Mouse (Mus musculus): ENCODE data around the gene Slc5a8. TPM values are rescaled to one million over a fixed set of nuclear protein-coding genes. Genes with fewer than 3 reads are reported as not detected.

The Slc5a8 gene
- polyA plus RNA-seq (2016; fragmentation: Nextera tagmentation; extraction: Ambion mirVana): 0.07 TPM in 1 of 2 replicates, not detected in the other

DNA sequence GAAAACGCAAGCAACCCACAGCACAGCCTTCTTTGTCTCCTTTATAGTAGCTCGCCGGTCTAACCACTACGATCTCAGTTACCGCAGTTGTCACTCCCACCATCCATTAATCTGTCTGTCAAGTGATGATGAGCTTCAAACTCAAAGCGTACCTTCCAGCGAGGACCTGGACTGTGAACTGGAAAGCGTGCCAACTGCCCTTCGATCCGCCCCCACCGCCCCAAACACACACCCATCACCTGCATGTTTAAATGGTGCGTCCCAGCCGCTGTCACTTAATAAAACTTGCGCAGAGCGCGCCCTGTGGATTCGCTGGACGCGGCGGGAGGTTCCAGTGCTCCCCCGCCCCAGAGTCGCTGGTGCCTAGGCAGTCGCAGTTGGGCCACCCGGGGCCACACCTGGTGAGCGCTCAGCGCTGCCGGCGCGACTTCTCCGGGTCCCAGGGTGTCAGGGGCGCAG is at the start of gene Slc5a8:
Gene Slc5a8, plus strand, starts transcription at position 361 of the 459 bp plus-strand sequence.
- H3K27ac ChIP-seq: no peak within 1 kb of the TSS
- peak within 1 kb of the TSS; percentile 26 for H3K4me2 ChIP-seq
- no peaks in the 10 kb centered on the region for H3K4me1 ChIP-seq
- H3K4me3 ChIP-seq: peak within 1 kb of the TSS; percentile 7; the same call in 1 of the 2 replicates
- ATAC-seq: no peak
- H3K27me3 ChIP-seq (replicated peaks): peaks cover 29% of the 10 kb centered on the region
- no peaks in the 10 kb centered on the region for H3K36me3 ChIP-seq
- no peaks in the 10 kb centered on the region for H3K9me3 ChIP-seq (replicated peaks)
- no peak within 1 kb of the TSS for H3K9ac ChIP-seq
- WGBS (ENCODE audit: insufficient replicate concordance): 6% methylated on average over 31 of the region's 31 CpGs

DNA sequence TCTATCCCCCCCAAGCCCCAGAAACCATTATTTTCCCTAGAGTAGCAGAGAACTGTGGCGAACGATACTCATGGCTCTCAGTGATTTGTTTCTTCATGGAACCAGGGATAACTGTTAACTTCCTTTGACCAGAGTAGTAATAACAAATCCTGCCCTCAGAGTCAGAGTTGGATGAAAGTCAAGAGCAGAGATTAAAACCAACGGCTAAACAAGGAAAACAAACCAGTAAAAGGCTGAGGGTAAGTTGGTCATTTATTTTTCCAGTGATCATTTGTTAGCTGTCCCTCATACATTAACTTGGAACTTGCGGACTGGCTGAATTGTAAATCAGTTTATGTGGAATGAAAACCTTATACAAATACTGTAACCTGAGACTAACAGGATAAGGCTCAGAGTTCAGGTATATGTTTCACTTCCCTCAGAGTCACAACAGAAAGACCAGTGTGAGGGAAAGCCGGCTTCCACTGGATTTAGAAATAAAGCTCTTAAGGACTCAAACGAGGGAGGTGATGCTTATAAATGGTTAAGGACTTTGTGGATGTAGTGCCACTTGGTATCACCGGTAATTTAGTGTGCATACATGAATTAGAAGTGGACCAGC is 36.8 kb upstream of the Slc5a8 start:
- Histone ChIP-seq H3K36me3 (no peaks in the 10 kb centered on the region), H3K9ac (no peak overlapping the region), H3K4me1 (no peaks in the 10 kb centered on the region), H3K9me3 (replicated peaks) (no peaks in the 10 kb centered on the region), H3K4me3 (no peak overlapping the region), H3K27ac (no peak overlapping the region), H3K27me3 (replicated peaks) (no peaks in the 10 kb centered on the region), H3K4me2 (no peak overlapping the region)
- ATAC-seq: no peak
- 66% methylated on average over 7 of the region's 7 CpGs for WGBS (ENCODE audit: insufficient replicate concordance)

DNA sequence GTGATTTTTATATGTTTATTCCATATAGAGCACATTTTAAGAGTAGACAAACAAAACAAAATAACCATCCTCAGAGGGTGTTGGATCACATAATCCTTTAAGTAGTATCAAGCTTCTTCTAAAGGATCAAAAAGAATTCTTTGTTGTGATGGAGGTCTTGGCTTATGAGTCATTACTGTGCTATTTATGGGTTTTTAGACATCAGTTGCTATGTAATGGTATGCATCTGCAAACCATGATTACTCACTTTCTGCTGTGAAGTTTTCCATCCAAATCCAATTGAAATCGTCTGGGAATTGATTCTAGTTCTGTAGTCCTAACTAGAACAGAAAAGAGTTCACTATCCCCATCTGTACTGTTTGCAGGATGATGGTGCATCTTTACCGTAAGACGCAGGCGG is 35.8 kb upstream of the Slc5a8 start:
- 78% methylated on average over 4 of the region's 4 CpGs for WGBS (ENCODE audit: insufficient replicate concordance)
- Histone ChIP-seq H3K27me3 (replicated peaks) (no peaks in the 10 kb centered on the region), H3K4me3 (no peak overlapping the region), H3K9ac (no peak overlapping the region), H3K27ac (no peak overlapping the region), H3K9me3 (replicated peaks) (no peaks in the 10 kb centered on the region), H3K4me2 (no peak overlapping the region), H3K4me1 (no peaks in the 10 kb centered on the region), H3K36me3 (no peaks in the 10 kb centered on the region)
- ATAC-seq: no peak

DNA sequence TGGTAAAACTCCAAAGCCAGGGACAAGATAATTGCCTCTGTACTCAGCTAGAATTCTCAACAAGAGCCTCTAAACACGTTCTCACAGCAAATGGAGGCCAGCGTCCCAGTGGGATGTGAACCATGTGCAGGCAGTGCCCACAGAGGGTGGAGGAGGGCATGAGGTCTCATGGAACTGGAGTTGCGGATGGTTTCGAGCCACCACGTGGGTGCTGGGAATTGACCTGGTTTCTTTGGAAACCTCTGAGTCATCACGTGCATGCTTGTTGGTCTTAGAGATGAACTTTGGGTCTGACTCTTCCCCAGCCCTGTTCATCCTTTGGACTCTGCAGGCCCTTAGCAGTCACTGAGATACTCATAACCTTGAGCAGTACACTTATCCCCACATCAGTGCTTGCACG is 32.5 kb upstream of the Slc5a8 start:
- Histone ChIP-seq H3K4me3 (no peak overlapping the region), H3K4me1 (no peaks in the 10 kb centered on the region), H3K9ac (no peak overlapping the region), H3K9me3 (replicated peaks) (no peaks in the 10 kb centered on the region), H3K27ac (no peak overlapping the region), H3K4me2 (no peak overlapping the region), H3K27me3 (replicated peaks) (no peaks in the 10 kb centered on the region), H3K36me3 (no peaks in the 10 kb centered on the region)
- 67% methylated on average over 7 of the region's 7 CpGs for WGBS (ENCODE audit: insufficient replicate concordance)
- ATAC-seq: no peak

DNA sequence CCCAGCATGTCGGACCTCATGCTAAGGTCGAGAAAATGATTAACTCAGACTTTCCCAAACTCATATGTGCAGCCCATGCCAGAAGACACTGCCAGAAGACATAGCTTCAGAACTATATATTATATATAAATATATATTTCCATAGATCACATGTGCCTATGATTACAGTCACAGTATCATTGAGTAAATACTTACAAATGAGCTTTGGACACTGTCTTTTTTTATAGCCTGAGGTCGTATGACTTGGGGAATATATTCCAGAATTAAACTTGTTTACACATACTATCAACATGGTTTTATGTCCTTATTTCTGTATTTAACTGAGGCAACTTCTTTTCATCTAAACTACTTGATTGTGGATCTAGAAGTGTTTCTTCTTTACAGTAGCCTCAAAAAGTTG is 24.9 kb upstream of the Slc5a8 start:
- Histone ChIP-seq H3K36me3 (no peaks in the 10 kb centered on the region), H3K9ac (no peak overlapping the region), H3K9me3 (replicated peaks) (no peaks in the 10 kb centered on the region), H3K4me2 (no peak overlapping the region), H3K27ac (no peak overlapping the region), H3K27me3 (replicated peaks) (no peaks in the 10 kb centered on the region), H3K4me3 (no peak overlapping the region), H3K4me1 (no peaks in the 10 kb centered on the region)
- ATAC-seq: no peak
- 60% methylated on average over 3 of the region's 3 CpGs for WGBS (ENCODE audit: insufficient replicate concordance)

DNA sequence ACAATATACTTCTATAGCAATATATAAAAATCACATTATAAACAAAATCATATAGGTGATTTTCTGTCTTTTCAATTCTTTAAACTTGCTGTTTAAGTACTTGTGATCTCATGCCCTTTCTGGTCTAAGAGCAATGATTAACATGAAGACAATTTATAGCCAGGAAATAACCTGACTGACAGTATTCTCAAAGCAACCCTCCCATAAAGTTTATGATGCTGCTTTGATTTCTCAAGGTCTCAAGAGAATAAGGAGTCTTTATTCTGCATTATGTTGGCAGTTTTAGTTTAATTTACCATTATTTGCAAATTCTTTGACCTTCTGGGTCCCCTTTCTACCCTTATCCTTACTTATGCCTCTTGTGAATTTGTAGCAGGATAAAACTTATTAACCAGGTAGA is 24.4 kb upstream of the Slc5a8 start:
- no peaks in the 10 kb centered on the region for H3K36me3 ChIP-seq
- H3K27ac ChIP-seq: no peak overlapping the region
- no peaks in the 10 kb centered on the region for H3K9me3 ChIP-seq (replicated peaks)
- no peaks in the 10 kb centered on the region for H3K27me3 ChIP-seq (replicated peaks)
- H3K4me2 ChIP-seq: no peak overlapping the region
- no peak overlapping the region for H3K9ac ChIP-seq
- ATAC-seq: no peak
- no peaks in the 10 kb centered on the region for H3K4me1 ChIP-seq
- H3K4me3 ChIP-seq: no peak overlapping the region

DNA sequence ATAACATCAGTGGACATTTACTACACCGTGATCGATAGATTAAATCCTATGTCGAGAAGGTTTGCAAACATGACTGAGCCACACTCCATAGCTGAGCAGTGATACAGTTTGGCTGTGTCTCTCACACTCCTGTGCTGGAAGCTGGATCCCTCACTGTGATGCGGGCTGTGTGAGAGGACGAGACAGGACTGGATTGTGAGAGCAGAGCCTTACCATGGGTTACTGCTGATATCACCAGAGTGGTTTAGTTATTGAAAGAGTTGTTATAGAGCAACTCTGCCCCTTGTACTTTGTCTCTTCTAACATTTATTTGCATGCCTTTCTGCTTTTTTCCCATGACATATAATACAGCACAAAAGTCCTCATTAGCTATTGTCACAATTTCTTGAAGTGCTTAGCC is 23.5 kb upstream of the Slc5a8 start:
- H3K4me2 ChIP-seq: no peak overlapping the region
- H3K27me3 ChIP-seq (replicated peaks): no peaks in the 10 kb centered on the region
- H3K9ac ChIP-seq: no peak overlapping the region
- no peak for ATAC-seq
- WGBS (ENCODE audit: insufficient replicate concordance): 83% methylated on average over 5 of the region's 5 CpGs
- no peak overlapping the region for H3K4me3 ChIP-seq
- H3K36me3 ChIP-seq: no peaks in the 10 kb centered on the region
- no peaks in the 10 kb centered on the region for H3K4me1 ChIP-seq
- H3K9me3 ChIP-seq (replicated peaks): no peaks in the 10 kb centered on the region
- no peak overlapping the region for H3K27ac ChIP-seq

DNA sequence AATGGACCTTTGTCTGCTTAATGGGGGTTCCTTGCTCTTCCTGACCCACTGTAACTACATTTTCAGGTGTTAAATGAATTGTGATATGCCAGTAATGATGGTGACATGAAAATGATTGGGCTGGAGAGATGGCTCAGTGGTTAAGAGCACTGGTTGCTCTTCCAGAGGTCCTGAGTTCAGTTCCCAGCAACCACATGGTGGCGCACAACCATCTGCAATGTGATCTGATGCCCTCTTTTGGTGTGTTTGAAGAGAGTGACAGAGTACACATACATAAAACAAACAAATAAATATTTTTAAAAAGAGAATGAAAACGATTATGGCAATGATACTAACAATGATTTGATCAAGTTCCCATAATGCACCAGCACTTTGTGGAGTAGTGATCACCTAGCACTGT is 19.8 kb upstream of the Slc5a8 start:
- no peak overlapping the region for H3K4me2 ChIP-seq

DNA sequence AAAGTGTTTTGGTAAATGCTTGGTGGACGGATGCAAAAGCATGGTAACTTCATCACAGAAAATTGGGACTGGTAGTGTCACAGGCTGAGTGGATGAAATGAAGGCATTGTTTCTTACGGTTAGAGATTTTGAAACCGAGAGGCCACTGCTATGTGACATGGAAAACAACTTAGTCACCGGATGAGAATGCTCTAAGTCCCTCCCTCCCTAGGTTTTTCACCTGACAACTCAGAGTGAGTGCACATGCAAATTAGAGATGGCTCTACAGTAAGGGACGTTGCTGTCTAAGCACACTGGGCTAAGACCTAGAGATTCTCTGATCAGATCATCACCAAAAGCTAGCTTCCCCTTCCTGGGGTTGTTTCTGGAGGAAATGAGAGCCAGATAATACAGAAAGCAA is 10.9 kb upstream of the Slc5a8 start:
- 39% methylated on average over 5 of the region's 5 CpGs for WGBS (ENCODE audit: insufficient replicate concordance)

More for the DNA sequence above, 19.8 kb upstream of the Slc5a8 start:
- H3K4me1 ChIP-seq: no peaks in the 10 kb centered on the region
- H3K9me3 ChIP-seq (replicated peaks): no peaks in the 10 kb centered on the region
- no peak overlapping the region for H3K4me3 ChIP-seq
- no peaks in the 10 kb centered on the region for H3K27me3 ChIP-seq (replicated peaks)
- H3K9ac ChIP-seq: no peak overlapping the region
- WGBS (ENCODE audit: insufficient replicate concordance): 50% methylated on average over 2 of the region's 2 CpGs
- no peak for ATAC-seq
- H3K27ac ChIP-seq: no peak overlapping the region
- no peaks in the 10 kb centered on the region for H3K36me3 ChIP-seq

DNA sequence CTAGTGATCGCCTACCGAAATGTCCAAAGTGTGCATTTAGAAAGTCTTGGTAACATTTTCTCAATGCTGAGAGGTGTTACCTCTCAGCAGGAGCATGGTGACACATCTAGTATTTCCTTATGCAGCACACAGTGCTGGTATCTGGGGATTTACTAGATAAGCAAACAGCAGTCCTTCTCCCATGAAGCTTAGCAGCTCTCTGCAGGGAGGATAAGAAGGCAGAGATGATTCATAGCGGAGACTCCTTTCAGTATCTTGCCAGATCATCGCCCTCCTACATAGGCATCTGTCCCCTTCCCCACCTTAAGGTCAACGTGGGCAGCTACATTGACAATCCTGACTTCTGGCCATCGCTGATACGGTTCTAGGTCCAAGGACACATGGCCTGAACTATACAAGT is 8.4 kb upstream of the Slc5a8 start:
- ATAC-seq: no peak
- H3K9me3 ChIP-seq (replicated peaks): no peaks in the 10 kb centered on the region
- no peak overlapping the region for H3K4me2 ChIP-seq
- no peak overlapping the region for H3K4me3 ChIP-seq
- no peaks in the 10 kb centered on the region for H3K4me1 ChIP-seq
- H3K9ac ChIP-seq: no peak overlapping the region
- no peaks in the 10 kb centered on the region for H3K27me3 ChIP-seq (replicated peaks)
- no peak overlapping the region for H3K27ac ChIP-seq
- no peaks in the 10 kb centered on the region for H3K36me3 ChIP-seq
- 55% methylated on average over 7 of the region's 7 CpGs for WGBS (ENCODE audit: insufficient replicate concordance)

More for the DNA sequence above, 10.9 kb upstream of the Slc5a8 start:
- no peak overlapping the region for H3K4me3 ChIP-seq
- no peak overlapping the region for H3K27ac ChIP-seq
- H3K27me3 ChIP-seq (replicated peaks): no peaks in the 10 kb centered on the region
- no peak overlapping the region for H3K4me2 ChIP-seq
- H3K36me3 ChIP-seq: no peaks in the 10 kb centered on the region
- H3K9ac ChIP-seq: no peak overlapping the region
- no peak for ATAC-seq
- H3K9me3 ChIP-seq (replicated peaks): no peaks in the 10 kb centered on the region
- H3K4me1 ChIP-seq: no peaks in the 10 kb centered on the region

DNA sequence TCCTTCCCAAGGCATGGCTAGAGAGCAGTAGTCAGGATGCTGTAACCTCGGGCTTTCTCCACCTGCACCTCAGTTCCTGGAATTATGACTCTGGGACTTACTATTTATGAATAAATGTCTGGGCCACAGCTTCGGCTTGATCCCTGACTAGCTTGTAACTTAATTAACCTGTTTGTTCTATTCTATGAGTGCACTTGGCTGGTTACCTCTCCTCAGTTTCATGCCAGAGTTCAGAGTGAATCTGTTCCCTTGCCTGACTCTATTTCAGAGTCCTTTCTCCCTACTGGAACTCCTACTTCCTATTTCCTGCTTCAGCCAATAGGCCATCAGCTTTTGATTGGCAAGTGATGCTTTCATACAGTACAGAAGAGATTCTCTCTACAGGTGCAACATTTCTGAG is 2.1 kb upstream of the Slc5a8 start:
- Histone ChIP-seq H3K27me3 (replicated peaks) (peaks cover 29% of the 10 kb centered on the region), H3K27ac (no peak overlapping the region), H3K9ac (no peak overlapping the region), H3K4me3 (no peak overlapping the region), H3K4me1 (no peaks in the 10 kb centered on the region), H3K9me3 (replicated peaks) (no peaks in the 10 kb centered on the region), H3K4me2 (no peak overlapping the region), H3K36me3 (no peaks in the 10 kb centered on the region)
- no peak for ATAC-seq
- 72% methylated on average over 2 of the region's 2 CpGs for WGBS (ENCODE audit: insufficient replicate concordance)

DNA sequence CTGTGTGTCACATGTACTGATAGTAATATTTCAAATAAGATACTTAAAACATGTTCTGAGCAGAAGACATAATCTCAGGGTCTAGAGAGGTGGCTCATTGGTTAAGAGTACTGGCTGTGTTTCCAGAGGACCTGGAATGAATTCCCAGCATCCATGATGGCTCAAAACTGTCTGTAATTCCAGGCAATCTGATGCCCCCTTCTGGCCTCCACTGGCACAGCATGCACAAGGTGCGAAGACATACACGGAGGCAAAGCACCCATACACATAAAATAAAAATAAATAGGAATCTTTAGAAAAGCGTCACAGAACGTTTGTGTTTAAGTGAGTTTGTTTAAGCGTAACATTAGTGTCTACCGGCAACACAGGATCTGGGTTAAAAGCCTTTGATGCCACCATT is 956 bp upstream of the Slc5a8 start:
- Histone ChIP-seq H3K4me3 (no peak overlapping the region), H3K36me3 (no peaks in the 10 kb centered on the region), H3K4me1 (no peaks in the 10 kb centered on the region), H3K9me3 (replicated peaks) (no peaks in the 10 kb centered on the region), H3K4me2 (no peak overlapping the region), H3K9ac (no peak overlapping the region), H3K27me3 (replicated peaks) (peaks cover 29% of the 10 kb centered on the region), H3K27ac (no peak overlapping the region)
- WGBS (ENCODE audit: insufficient replicate concordance): 60% methylated on average over 6 of the region's 6 CpGs
- ATAC-seq: no peak

DNA sequence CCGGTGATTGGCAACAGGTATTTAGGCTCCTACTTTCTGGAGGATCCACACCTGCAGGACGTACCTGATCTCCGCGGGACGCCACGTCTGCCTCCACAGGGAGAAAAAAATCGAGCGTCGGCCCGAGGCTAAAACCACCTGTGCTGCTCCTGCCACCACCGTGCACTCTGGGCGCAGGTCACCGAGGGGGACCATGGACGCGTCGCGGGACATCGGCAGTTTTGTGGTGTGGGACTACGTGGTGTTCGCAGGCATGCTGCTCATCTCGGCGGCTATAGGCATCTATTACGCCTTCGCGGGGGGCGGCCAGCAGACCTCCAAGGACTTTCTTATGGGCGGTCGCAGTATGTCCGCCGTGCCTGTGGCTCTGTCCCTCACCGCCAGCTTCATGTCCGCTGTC is 322 bp downstream of the Slc5a8 start:
- 4% methylated on average over 32 of the region's 32 CpGs for WGBS (ENCODE audit: insufficient replicate concordance)
- no peaks in the 10 kb centered on the region for H3K36me3 ChIP-seq
- H3K4me1 ChIP-seq: no peaks in the 10 kb centered on the region
- H3K4me2 ChIP-seq: peak overlapping the region; percentile 26
- no peak overlapping the region for H3K27ac ChIP-seq
- peak overlapping the region; percentile 7; the same call in 1 of the 2 replicates for H3K4me3 ChIP-seq
- no peak overlapping the region for H3K9ac ChIP-seq
- H3K27me3 ChIP-seq (replicated peaks): peaks cover 29% of the 10 kb centered on the region
- no peaks in the 10 kb centered on the region for H3K9me3 ChIP-seq (replicated peaks)
- ATAC-seq: no peak

All from liver, embryonic 12.5 days (tissue).